ENCODE assay signal across 12 mouse cellular contexts in genomic region chr7:132815081-132815480, GRCm38 (mm10). TPM values are rescaled to one million over a fixed set of nuclear protein-coding genes. Genes with fewer than 3 reads are reported as not detected.
A peak's percentile ranks its signal among the peaks of the same experiment; 100 is the strongest.
DNase-seq lines count a peak whose midpoint lies in the region.
"Had no signal": no experiment of that assay in that cellular context is flagged by ENCODE, and none has a peak within 500 bp of the region (broad histone marks: within the 10 kb centered on the region; RNA-seq: fewer than 3 reads in every experiment).

No protein-coding gene starts in this region.

- intact Hi-C loops in heart, postnatal 36 days (cut with DNase I), result no loop called here

- DNase-seq in heart, adult 11 months, result peak; percentile 83
- DNase-seq in heart, postnatal 36 days, result no peak
- DNase-seq in lung, postnatal 36 days, result peak; percentile 50
- no peak for DNase-seq in lung, adult 18-20 months
- peak; percentile 45 for DNase-seq in embryo, embryonic 9.5 days (ENCODE audit: extremely low spot score)
- DNase-seq in naive thymus-derived CD4-positive, alpha-beta T cell, adult 2 months (ENCODE audit: low read depth), result peak; percentile 10
- no peak for DNase-seq in spleen, postnatal 10 days (ENCODE audit: low spot score in 2 of 2)
- DNase-seq in thymus, postnatal 0 days (ENCODE audit: low spot score), result no peak
- DNase-seq: cerebellum, postnatal 25 days; gastrocnemius, postnatal 36 days; left cerebral cortex, postnatal 4 days; right cerebral cortex, postnatal 25 days had no signal

RNA-seq across cellular contexts. Expression of gene Fam53b, which starts 1.4 kb away (rescaled TPM):
- total RNA-seq in heart, postnatal 36 days (2021), result 10 to 100 TPM; 22.7 to 25.5 TPM
- polyA plus RNA-seq in thymus, postnatal 0 days (2015; fragmentation: Nextera tagmentation; extraction: Ambion mirVana), result 30.5 and 37.7 TPM in 2 replicates

RNA-seq across cellular contexts. Expression of gene Eef1akmt2, which starts 37.4 kb away (rescaled TPM):
- 10 to 100 TPM in 1 of 2 experiments, 1 to 10 TPM in 1; 8.3 to 10.4 TPM for total RNA-seq in heart, postnatal 36 days (2021)
- 74.9 and 77.4 TPM in 2 replicates for polyA plus RNA-seq in thymus, postnatal 0 days (2015; fragmentation: Nextera tagmentation; extraction: Ambion mirVana)

RNA-seq across cellular contexts. Expression of gene Abraxas2, which starts 43.9 kb away (rescaled TPM):
- 10 to 100 TPM; 18.8 to 23.3 TPM for total RNA-seq in heart, postnatal 36 days (2021)
- 29.7 and 34.6 TPM in 2 replicates for polyA plus RNA-seq in thymus, postnatal 0 days (2015; fragmentation: Nextera tagmentation; extraction: Ambion mirVana)

Comparison
In these comparisons a context has a peak if more than half of its experiments do, and no peak if none do; other contexts are left out.
1. DNase-seq: peak in heart, adult 11 months (single experiment), lung, postnatal 36 days (single experiment), embryo, embryonic 9.5 days (single experiment) and naive thymus-derived CD4-positive, alpha-beta T cell, adult 2 months (single experiment); none in heart, postnatal 36 days (0 of 2), lung, adult 18-20 months (0 of 2), spleen, postnatal 10 days (0 of 2) and thymus, postnatal 0 days (single experiment).